Mouse (Mus musculus) spleen, adult 2 months (tissue): ENCODE data around the gene Hist3h2ba. TPM values are rescaled to one million over a fixed set of nuclear protein-coding genes. Genes with fewer than 3 reads are reported as not detected.

Experiments used
- DNase-seq, 2 experiments: peaks; one replicate each; pipeline versions ENCODE4 v3.0.0 to v3.0.0-alpha.2; 2012 to 2021; ENCODE audit warnings: low spot score in 2 of 2, low read depth in 1 of 2
- H3K27ac ChIP-seq: fragments of 200-500 bp; 2 replicates; pipeline ENCODE4 v1.5.1; 2012; ENCODE audit warnings: low read length, inconsistent platforms; ENCODE audit not compliant: insufficient read depth
- H3K27me3 ChIP-seq: fragments of 200-500 bp; 2 replicates; pipeline ENCODE4 v1.6.1; 2012; ENCODE audit warnings: mild to moderate bottlenecking, moderate library complexity, low read length, inconsistent platforms; ENCODE audit not compliant: control insufficient read depth, insufficient read depth
- H3K36me3 ChIP-seq: fragments of 200-500 bp; 2 replicates; pipeline ENCODE4 v1.6.1; 2012; ENCODE audit warnings: mild to moderate bottlenecking, low read length, inconsistent platforms; ENCODE audit not compliant: control insufficient read depth, insufficient read depth
- H3K4me1 ChIP-seq: fragments of 200-500 bp; 2 replicates; pipeline ENCODE4 v1.6.1; 2011; ENCODE audit warnings: inconsistent platforms; ENCODE audit not compliant: control insufficient read depth, insufficient read depth, insufficient read length
- H3K4me3 ChIP-seq: fragments of 200-500 bp; 2 replicates; pipeline ENCODE4 v1.5.1; 2011; ENCODE audit warnings: mild to moderate bottlenecking, inconsistent platforms; ENCODE audit not compliant: insufficient read depth, insufficient read length; ENCODE audit errors: extremely low read depth
- CTCF ChIP-seq: fragments of 200-500 bp; IDR thresholded peaks from 2 replicates; pipeline ENCODE4 v1.5.1; 2011; ENCODE audit warnings: mild to moderate bottlenecking, inconsistent platforms; ENCODE audit not compliant: insufficient read depth, insufficient read length, insufficient replicate concordance; ENCODE audit errors: extremely low read depth
- POLR2A ChIP-seq: fragments of 200-500 bp; IDR thresholded peaks from 2 replicates; pipeline ENCODE4 v1.6.1; 2011; ENCODE audit warnings: low read depth, low read length, inconsistent platforms
- WGBS: fragments of 180-500 bp; shearing (Covaris S2); methylation state at CpG from one replicate; pipeline ENCODE4 v1.1.7; 2018; 5-methylcytosine and 5-hydroxymethylcytosine counted together
- polyA plus RNA-seq: library from polyadenylated mRNA; depleted of rRNA; stranded (reverse); fragments of >200 nt; gene quantifications from 2 replicates; pipeline ENCODE4 v1.2.3, GENCODE M21; 2012

The Hist3h2ba gene
- polyA plus RNA-seq, 1 experiment = 13.2 TPM

DNA sequence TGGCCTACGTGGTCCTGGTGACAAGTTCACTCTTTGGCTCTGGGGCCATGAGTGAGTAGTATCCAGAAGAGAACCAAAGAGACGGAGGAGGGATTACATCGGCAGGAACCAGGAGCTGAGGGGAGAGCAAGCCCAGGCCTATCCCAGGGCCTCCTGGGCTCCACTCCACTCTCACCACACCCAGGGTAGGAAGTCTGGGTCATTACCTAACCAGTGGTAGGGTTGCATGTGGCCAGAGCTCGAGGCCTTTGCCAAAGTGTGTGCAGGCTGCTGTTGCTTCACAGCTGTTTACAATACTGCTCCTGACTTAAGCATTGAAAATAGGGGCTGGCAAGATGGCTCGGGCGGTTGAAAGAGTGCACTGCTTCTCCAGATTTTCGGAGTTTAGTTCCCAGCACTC lies 30.9 kb downstream of the Hist3h2ba start:
- 63% methylated on average over 7 of the region's 7 CpGs for WGBS
- Histone ChIP-seq H3K4me1 (peaks cover 26% of the 10 kb centered on the region; the same call in 1 of the 2 replicates), H3K27me3 (no peaks in the 10 kb centered on the region), H3K36me3 (peaks cover 9% of the 10 kb centered on the region), H3K27ac (no peak overlapping the region), H3K4me3 (peak overlapping the region; percentile 25)
- TF ChIP-seq CTCF (no peak), POLR2A (no peak)
- DNase-seq = no peak

DNA sequence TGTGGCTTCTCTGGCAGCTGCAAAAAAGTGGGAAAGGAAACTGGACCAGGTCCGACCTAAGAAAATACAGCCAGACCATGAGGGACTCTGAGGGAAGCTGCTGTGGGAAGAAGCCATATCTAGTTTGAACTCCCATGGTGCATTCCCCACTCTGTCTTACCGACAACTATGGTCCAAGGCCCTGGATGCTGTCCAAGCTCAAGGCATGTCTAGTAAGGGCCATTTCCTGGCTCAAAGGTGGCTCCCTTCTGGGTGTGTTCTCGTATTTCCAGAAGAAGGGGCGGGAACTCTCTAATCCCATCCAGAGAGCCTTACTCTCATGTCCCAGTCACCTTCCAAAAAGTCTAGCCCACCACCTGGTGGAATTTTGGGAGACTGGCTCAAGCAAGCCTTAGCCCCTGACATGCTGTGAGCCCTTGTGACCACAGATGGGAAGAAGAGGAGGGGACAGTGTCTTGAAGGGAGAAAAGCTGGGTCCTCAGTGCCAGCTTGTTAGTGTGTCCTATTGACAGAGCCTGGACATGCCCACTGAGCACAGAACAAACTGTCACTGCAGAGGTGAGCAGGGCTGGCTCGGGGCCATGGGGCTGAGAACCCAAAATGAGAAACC lies 31.8 kb downstream of the Hist3h2ba start:
- Histone ChIP-seq H3K4me1 (peaks cover 26% of the 10 kb centered on the region; the same call in 1 of the 2 replicates), H3K36me3 (peaks cover 14% of the 10 kb centered on the region), H3K27me3 (no peaks in the 10 kb centered on the region), H3K4me3 (no peak overlapping the region), H3K27ac (no peak overlapping the region)
- WGBS = 73% methylated on average over 5 of the region's 5 CpGs
- DNase-seq = no peak
- TF ChIP-seq POLR2A (no peak), CTCF (no peak)

DNA sequence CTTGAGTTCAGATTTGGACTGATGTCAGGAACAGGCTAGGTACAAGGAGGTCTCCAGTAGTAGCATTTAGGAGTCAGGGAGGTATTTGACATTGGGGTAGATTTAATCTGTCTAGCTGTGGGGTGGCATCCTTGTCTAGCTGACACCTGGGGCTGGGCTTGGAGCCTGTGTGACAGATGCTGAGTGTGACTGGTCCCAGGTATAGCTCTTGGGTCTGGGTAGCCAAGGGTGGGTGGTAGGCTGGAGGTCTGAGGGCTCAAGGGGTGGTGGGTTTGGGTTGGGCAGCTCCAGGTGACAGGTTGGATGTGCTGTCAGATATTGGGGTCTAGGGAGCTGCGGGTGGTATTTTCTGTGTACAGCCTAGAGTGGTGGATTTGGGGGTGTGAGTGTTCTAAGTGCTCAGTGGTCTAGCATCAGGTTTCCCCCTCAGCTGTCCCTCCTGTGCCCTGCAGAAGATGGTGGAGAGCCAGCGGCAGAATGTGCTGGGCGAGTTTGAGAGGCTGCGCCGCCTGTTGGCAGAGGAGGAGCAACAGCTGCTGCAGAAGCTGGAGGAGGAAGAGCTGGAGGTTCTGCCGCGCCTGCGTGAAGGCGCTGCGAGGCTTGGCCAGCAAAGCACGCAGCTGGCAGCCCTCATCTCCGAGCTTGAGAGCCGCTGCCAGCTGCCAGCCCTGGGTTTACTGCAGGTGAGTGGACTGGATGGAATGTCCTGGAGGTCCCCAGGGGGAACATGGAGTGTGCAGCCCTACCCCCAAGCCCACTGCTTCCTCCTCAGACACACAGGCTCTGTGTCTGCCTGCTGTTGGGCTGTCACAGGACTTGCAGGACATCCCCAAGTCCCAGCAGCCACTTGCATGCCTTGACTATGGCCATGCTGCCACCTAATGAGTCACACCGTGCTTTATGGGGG lies 33.1 kb downstream of the Hist3h2ba start:
- DNase-seq = peak; percentile 76 to 80
- peaks cover 26% of the 10 kb centered on the region; the same call in 1 of the 2 replicates for H3K4me1 ChIP-seq
- 16% methylated on average over 14 of the region's 14 CpGs for WGBS
- TF ChIP-seq CTCF (peak; percentile 84), POLR2A (no peak)
- H3K27me3 ChIP-seq = no peaks in the 10 kb centered on the region
- no peak overlapping the region; the same call in 1 of the 2 replicates for H3K4me3 ChIP-seq
- peak overlapping the region; percentile 84 for H3K27ac ChIP-seq
- H3K36me3 ChIP-seq = peaks cover 25% of the 10 kb centered on the region

DNA sequence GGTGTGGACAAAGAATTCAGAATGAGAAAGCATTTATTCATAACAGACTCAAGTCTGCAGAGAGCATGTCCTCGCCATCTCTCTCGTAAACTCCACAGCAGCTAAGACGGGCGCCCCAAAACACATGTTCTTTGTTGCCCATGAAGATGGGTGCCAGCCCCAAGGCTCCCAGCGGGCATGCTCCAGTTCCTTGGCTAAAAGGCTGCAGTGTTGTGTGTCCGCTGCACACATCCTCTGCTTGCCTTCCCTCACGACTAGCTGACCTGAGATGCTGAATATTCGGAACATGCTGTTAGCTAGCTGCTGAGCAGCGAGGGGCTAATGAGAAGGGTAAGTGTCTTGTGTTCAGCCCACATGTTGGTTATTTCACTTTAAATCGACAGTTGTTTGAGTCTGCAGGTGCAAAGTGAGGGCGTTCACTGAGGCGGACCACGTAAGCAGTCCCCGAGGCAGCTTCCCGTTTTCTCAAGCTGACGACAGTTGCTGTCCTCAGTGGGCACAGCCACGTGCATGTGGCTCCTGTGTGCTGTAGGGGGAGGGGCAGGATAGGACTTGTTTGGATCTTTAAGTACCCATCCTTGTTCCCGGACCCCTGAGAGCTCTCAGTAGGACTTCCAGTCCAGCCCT lies 33.9 kb downstream of the Hist3h2ba start:
- Histone ChIP-seq H3K27me3 (no peaks in the 10 kb centered on the region), H3K4me1 (peaks cover 26% of the 10 kb centered on the region; the same call in 1 of the 2 replicates), H3K36me3 (peaks cover 32% of the 10 kb centered on the region), H3K27ac (peak overlapping the region; percentile 84), H3K4me3 (no peak overlapping the region; the same call in 1 of the 2 replicates)
- peak; percentile 67 to 91 for DNase-seq
- 32% methylated on average over 18 of the region's 18 CpGs for WGBS
- TF ChIP-seq CTCF (no peak), POLR2A (no peak)

DNA sequence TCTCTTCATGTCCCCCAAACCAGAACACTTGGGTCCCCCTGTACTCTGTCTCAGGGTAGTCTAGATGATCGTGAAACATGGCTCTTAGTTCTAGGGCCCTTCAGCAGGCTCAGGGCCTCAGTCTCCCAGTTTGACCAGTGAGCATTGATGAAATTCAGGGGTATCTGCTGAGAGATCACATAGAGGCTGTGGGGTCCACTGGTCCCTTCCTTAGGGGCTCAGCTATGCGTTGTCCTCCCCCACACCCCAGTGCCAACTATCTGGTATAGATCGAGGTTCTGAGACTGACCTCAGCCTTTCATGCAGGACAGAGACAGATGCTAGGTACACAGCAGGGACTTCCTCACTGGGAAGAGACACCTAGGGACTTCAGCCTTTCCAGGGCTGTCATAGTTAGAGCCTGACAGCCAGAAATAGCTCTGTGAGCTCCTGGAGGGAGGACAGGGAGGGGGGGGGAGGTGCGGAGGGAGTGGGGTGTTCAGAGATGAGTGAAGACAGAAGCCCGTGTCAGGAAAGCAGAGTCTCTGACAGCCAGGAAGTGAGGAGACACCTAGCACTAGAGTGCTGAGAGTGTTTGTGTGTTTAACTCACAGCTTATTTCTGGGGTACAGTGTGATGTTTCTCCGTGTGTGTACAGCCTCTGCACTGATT lies 35.1 kb downstream of the Hist3h2ba start:
- DNase-seq = no peak
- WGBS = 70% methylated on average over 6 of the region's 6 CpGs

DNA sequence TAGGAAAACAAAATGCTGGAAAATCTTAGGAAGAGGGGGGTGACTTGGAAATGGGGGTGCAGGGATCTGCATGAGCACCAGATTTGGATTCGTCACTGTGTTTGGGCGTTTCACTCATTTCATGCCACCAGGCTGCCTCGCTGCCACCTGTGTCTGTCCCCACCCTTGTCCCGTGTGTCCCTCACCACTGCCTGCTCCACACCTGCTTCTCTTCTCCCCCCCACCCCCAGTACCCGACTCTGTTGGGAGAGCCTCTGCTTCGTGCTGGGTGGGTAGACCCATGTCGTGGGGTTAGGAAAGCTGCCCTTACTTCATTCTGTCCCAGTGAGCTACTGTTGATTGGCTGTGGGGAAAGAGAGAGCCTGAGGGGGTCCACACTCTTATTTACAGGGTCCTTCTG lies 35.9 kb downstream of the Hist3h2ba start:
- Histone ChIP-seq H3K36me3 (peaks cover 46% of the 10 kb centered on the region), H3K27ac (no peak overlapping the region), H3K4me3 (no peak overlapping the region), H3K27me3 (no peaks in the 10 kb centered on the region), H3K4me1 (peaks cover 21% of the 10 kb centered on the region; the same call in 1 of the 2 replicates)
- DNase-seq = no peak
- TF ChIP-seq CTCF (no peak), POLR2A (no peak)
- WGBS = 53% methylated on average over 7 of the region's 7 CpGs

More for the DNA sequence above, 35.1 kb downstream of the Hist3h2ba start:
- no peaks in the 10 kb centered on the region for H3K27me3 ChIP-seq
- peak overlapping the region; percentile 32 for H3K27ac ChIP-seq
- H3K36me3 ChIP-seq = peaks cover 38% of the 10 kb centered on the region
- TF ChIP-seq CTCF (no peak), POLR2A (no peak)
- H3K4me1 ChIP-seq = peaks cover 26% of the 10 kb centered on the region; the same call in 1 of the 2 replicates
- H3K4me3 ChIP-seq = no peak overlapping the region
